Mouse (Mus musculus) myocyte (in vitro differentiated cells): ENCODE data around the gene Phb2. TPM values are rescaled to one million over a fixed set of nuclear protein-coding genes. Genes with fewer than 3 reads are reported as not detected.

Experiments used
- H3K27me3 ChIP-seq: one replicate; pipeline ENCODE4 v1.6.1; 2011; ENCODE audit not compliant: control insufficient read depth, insufficient read depth, insufficient read length
- H3K36me3 ChIP-seq: one replicate; pipeline ENCODE4 v1.6.1; 2011; ENCODE audit not compliant: control insufficient read depth, insufficient read depth
- H3K4me2 ChIP-seq: one replicate; pipeline ENCODE4 v1.6.1; 2011; ENCODE audit warnings: low read depth, control low read depth
- H3K4me3 ChIP-seq: one replicate; pipeline ENCODE4 v1.5.1; 2011; ENCODE audit warnings: mild to moderate bottlenecking, control low read depth, moderate library complexity
- H3K79me2 ChIP-seq: one replicate; pipeline ENCODE4 v1.6.1; 2011; ENCODE audit not compliant: control insufficient read depth, insufficient read depth
- H3ac ChIP-seq: one replicate; pipeline ENCODE4 v1.6.1; 2011; ENCODE audit not compliant: control insufficient read depth, insufficient read length
- CEBPB ChIP-seq: IDR thresholded peaks from 2 replicates; pipeline ENCODE4 v1.6.1; 2011; ENCODE audit warnings: mild to moderate bottlenecking, moderate library complexity; ENCODE audit not compliant: poor library complexity, insufficient read depth, severe bottlenecking
- E2F4 ChIP-seq: IDR thresholded peaks from one replicate; pipeline ENCODE4 v1.6.1; 2011; ENCODE audit warnings: mild to moderate bottlenecking, control low read depth, moderate library complexity; ENCODE audit not compliant: insufficient read depth
- MAX ChIP-seq: IDR thresholded peaks from one replicate; pipeline ENCODE4 v1.6.1; 2011; ENCODE audit warnings: low read depth, mild to moderate bottlenecking, control low read depth
- MYOD1 ChIP-seq, 3 experiments: IDR thresholded peaks; one replicate each; pipeline ENCODE4 v1.6.1; 2011; ENCODE audit warnings: control low read depth in 2 of 3, low read depth in 2 of 3, mild to moderate bottlenecking in 2 of 3, moderate library complexity in 1 of 3; ENCODE audit not compliant: insufficient read length in 2 of 3, control insufficient read depth in 1 of 3
- MYOG ChIP-seq, 3 experiments: IDR thresholded peaks; one replicate each; pipeline ENCODE4 v1.6.1; 2011; ENCODE audit warnings: control low read depth in 2 of 3, low read depth in 2 of 3, mild to moderate bottlenecking in 2 of 3; ENCODE audit not compliant: insufficient read length in 2 of 3, control insufficient read depth in 1 of 3, insufficient read depth in 1 of 3
- POLR2A ChIP-seq: IDR thresholded peaks from one replicate; pipeline ENCODE4 v1.6.1; 2011; ENCODE audit warnings: low read depth, mild to moderate bottlenecking, control low read depth, moderate library complexity; ENCODE audit not compliant: insufficient read length
- POLR2AphosphoS2 ChIP-seq: IDR thresholded peaks from one replicate; pipeline ENCODE4 v1.6.1; 2011; ENCODE audit warnings: low read depth, control low read depth; ENCODE audit not compliant: insufficient read length
- REST ChIP-seq: IDR thresholded peaks from one replicate; pipeline ENCODE4 v1.6.1; 2011; ENCODE audit warnings: mild to moderate bottlenecking, control low read depth, moderate library complexity; ENCODE audit not compliant: insufficient read depth, insufficient read length
- SRF ChIP-seq: IDR thresholded peaks from one replicate; pipeline ENCODE4 v1.6.1; 2011; ENCODE audit warnings: low read depth; ENCODE audit not compliant: control insufficient read depth, insufficient read length
- TCF12 ChIP-seq: IDR thresholded peaks from one replicate; pipeline ENCODE4 v1.6.1; 2011; ENCODE audit warnings: mild to moderate bottlenecking, control low read depth; ENCODE audit not compliant: poor library complexity, insufficient read depth, severe bottlenecking
- TCF3 ChIP-seq: IDR thresholded peaks from one replicate; pipeline ENCODE4 v1.6.1; 2011; ENCODE audit warnings: low read depth, control low read depth; ENCODE audit not compliant: insufficient read length
- USF1 ChIP-seq: IDR thresholded peaks from one replicate; pipeline ENCODE4 v1.6.1; 2011; ENCODE audit warnings: low read depth, mild to moderate bottlenecking, control low read depth, moderate library complexity
- polyA plus RNA-seq: library from polyadenylated mRNA; unstranded; fragments of >200 nt; fragmentation: generic; extraction: Trizol; gene quantifications from one replicate; pipeline ENCODE4 v1.2.1, GENCODE M21; 2012; ENCODE audit warnings: missing spikeins

Gene Phb2
- polyA plus RNA-seq, 1 experiment: 339 TPM

- H3K4me2 ChIP-seq: peak overlapping the region; percentile 87
- no peaks in the 10 kb centered on the region for H3K27me3 ChIP-seq
- H3K79me2 ChIP-seq: peaks cover 21% of the 10 kb centered on the region
- peak overlapping the region; percentile 36 for H3K4me3 ChIP-seq
- H3K36me3 ChIP-seq: no peaks in the 10 kb centered on the region
- peak; percentile 44 for TF ChIP-seq POLR2AphosphoS2
- no peak for TF ChIP-seq E2F4
- H3ac ChIP-seq: no peak overlapping the region
Observed at GRCm38 (mm10) chr6:124758849-124759232, 46.7 kb downstream of the Phb2 start.

DNA sequence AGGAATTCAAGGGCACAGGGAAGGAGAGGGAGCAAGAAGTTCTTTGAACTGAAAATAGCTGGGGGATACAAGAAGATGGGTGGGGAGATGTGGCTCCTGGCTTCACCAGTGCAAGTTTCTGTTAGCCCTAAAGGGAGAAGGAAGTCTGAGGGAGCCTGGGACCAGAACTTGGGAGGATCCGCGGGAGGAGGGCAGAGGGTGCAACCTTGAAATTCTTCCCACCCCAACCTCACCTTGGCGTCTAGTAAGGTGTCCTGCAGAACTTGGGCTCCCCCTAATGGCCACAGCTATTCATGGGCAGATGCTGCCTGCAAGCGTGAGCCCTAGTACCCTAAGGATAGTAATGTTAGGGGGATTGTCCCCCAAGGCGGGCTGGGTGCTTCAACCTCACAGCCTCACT is 47.1 kb downstream of the Phb2 start:
- Histone ChIP-seq H3K4me2 (peak overlapping the region; percentile 87), H3K36me3 (no peaks in the 10 kb centered on the region), H3K79me2 (peaks cover 17% of the 10 kb centered on the region), H3K4me3 (no peak overlapping the region), H3K27me3 (no peaks in the 10 kb centered on the region), H3ac (no peak overlapping the region)
- no peak for TF ChIP-seq REST
- peak; percentile 34 for TF ChIP-seq POLR2A
- TF ChIP-seq POLR2AphosphoS2: peak; percentile 95

- no peak overlapping the region for H3K4me2 ChIP-seq
- H3K79me2 ChIP-seq: no peaks in the 10 kb centered on the region
- H3K27me3 ChIP-seq: no peaks in the 10 kb centered on the region
- H3K4me3 ChIP-seq: no peak overlapping the region
- no peak for TF ChIP-seq POLR2A
- no peak for TF ChIP-seq MAX
- no peak for TF ChIP-seq TCF3
- no peak for TF ChIP-seq TCF12
- no peak for TF ChIP-seq E2F4
- no peak for TF ChIP-seq SRF
- no peak for TF ChIP-seq MYOD1 (IDR thresholded peaks at IDR 0.05; ENCODE audit: control insufficient read depth in 1 of 3, insufficient read length in 2 of 3, low read depth in 2 of 3)
- no peak for TF ChIP-seq CEBPB
- no peak for TF ChIP-seq POLR2AphosphoS2
- no peak for TF ChIP-seq MYOG (IDR thresholded peaks at IDR 0.05; ENCODE audit: control insufficient read depth in 1 of 3, insufficient read depth in 1 of 3, insufficient read length in 2 of 3, low read depth in 2 of 3)
- no peak for TF ChIP-seq USF1
- no peak for TF ChIP-seq REST
- no peaks in the 10 kb centered on the region for H3K36me3 ChIP-seq
- H3ac ChIP-seq: no peak overlapping the region
Observed at GRCm38 (mm10) chr6:124765951-124766350, 53.8 kb downstream of the Phb2 start.

Other genes starting within 250 kb of the Phb2 start
- 2.2 TPM for gene Clstn3, start 247.5 kb upstream of the Phb2 start, polyA plus RNA-seq
- 1.2 TPM for gene C1rl, start 219.2 kb upstream of the Phb2 start, polyA plus RNA-seq
- 1.9 TPM for gene C1ra, start 199.9 kb upstream of the Phb2 start, polyA plus RNA-seq
- gene C1s1, start 170.0 kb upstream of the Phb2 start, polyA plus RNA-seq: 0.24 TPM
- 0.14 TPM for gene C1rb, start 142.0 kb upstream of the Phb2 start, polyA plus RNA-seq
- gene C1s2, start 76.3 kb upstream of the Phb2 start, polyA plus RNA-seq: 0.07 TPM
- gene Lpcat3, start 49.3 kb upstream of the Phb2 start, polyA plus RNA-seq: 138 TPM
- 103 TPM for gene Emg1, start 158 bp upstream of the Phb2 start, polyA plus RNA-seq
- 3.1 TPM for gene Ptpn6, start 26.4 kb downstream of the Phb2 start, polyA plus RNA-seq
- gene Grcc10, start 29.0 kb downstream of the Phb2 start, polyA plus RNA-seq: 287 TPM
- gene Gm45234, start 43.7 kb downstream of the Phb2 start, polyA plus RNA-seq: not detected
- 39.4 TPM for gene Atn1, start 44.2 kb downstream of the Phb2 start, polyA plus RNA-seq
- gene Eno2, start 57.3 kb downstream of the Phb2 start, polyA plus RNA-seq: 19.5 TPM
- 0.13 TPM for gene Lrrc23, start 67.4 kb downstream of the Phb2 start, polyA plus RNA-seq
- 41.2 TPM for gene Spsb2, start 96.3 kb downstream of the Phb2 start, polyA plus RNA-seq
- 1,480 TPM for gene Tpi1, start 102.0 kb downstream of the Phb2 start, polyA plus RNA-seq
- gene Usp5, start 117.1 kb downstream of the Phb2 start, polyA plus RNA-seq: 123 TPM
- gene Cdca3, start 117.2 kb downstream of the Phb2 start, polyA plus RNA-seq: 28.8 TPM
- gene Gnb3, start 127.9 kb downstream of the Phb2 start, polyA plus RNA-seq: 0.11 TPM
- 1.1 TPM for gene P3h3, start 145.4 kb downstream of the Phb2 start, polyA plus RNA-seq
- gene Gpr162, start 151.6 kb downstream of the Phb2 start, polyA plus RNA-seq: 0.02 TPM
- gene Cd4, start 175.9 kb downstream of the Phb2 start, polyA plus RNA-seq: not detected
- gene Lag3, start 199.4 kb downstream of the Phb2 start, polyA plus RNA-seq: 0.41 TPM
- gene Ptms, start 207.8 kb downstream of the Phb2 start, polyA plus RNA-seq: 1,462 TPM
- gene Mlf2, start 219.1 kb downstream of the Phb2 start, polyA plus RNA-seq: 384 TPM